Mouse (Mus musculus) frontal cortex, adult (tissue): ENCODE results near the gene Kcne1.

ENCODE experiments used
- ATAC-seq: cut with Nextera tagmentation; 2 replicates; pipeline ENCODE4 v1.9.2; 2017; ENCODE audit warnings: mild to moderate bottlenecking, moderate library complexity, mixed read lengths; ENCODE audit not compliant: low TSS enrichment

Gene Kcne1

DNA sequence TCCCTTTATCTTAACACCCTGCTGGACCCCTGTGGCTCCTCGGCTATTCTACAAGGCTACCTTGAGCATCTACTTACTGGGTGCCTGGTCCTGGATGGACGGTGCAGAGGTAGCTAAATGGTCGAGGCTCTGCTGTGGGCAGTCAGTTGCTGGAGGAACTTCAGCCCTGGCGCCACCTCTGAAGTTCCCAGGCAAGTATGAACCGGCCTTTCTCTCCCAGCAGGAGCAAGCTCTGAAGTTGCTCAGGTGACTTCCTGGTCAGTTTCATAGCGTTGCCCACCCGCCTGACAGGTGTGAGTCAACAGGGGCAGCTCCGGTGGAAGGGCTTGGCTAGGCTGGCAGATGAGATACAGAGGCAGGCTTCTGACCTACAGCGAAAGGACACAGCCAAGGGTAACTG, at the start of gene Kcne1:
Kcne1 (minus strand) TSS at position 240 of the 400 bp plus-strand sequence.
- no peak for ATAC-seq

DNA sequence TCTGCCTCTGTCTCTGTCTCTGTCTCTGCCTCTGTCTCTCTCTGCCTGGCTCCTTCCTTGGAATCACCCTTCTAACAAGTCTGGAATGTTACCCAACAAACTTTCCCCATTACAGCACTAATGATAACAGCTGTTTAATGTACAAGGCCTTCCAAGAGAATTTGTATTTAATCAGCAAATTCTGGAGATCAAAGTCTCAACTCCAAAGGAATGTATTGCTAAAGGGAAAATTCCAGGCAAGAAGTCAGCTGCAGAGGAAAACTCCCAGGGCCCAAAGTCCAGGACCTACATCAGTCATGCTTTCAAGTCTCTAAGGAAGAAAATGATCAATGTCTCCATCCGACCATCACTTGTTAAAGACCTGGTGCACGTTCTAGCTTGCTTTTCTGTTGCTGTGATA, 48.6 kb upstream of the Kcne1 start:
- no peak for ATAC-seq

DNA sequence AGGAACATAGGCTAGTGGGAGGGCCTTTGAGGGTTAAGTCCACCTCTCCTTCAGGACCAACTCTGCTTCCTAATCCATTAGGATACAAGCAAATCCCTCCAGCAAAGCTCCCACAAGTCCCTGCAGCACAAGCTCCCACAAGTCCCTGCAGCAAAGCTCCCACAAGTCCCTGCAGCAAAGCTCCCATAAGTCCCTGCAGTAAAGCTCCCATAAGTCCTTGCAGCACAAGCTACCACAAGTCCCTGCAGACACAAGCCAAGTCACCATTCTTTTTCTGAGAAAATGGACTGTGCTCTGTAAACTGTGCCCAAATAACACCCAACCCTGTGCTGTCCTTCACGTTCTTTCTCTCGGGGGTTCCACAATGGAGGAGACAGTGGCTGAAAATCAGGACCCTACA, 44.9 kb upstream of the Kcne1 start:
- no peak for ATAC-seq

DNA sequence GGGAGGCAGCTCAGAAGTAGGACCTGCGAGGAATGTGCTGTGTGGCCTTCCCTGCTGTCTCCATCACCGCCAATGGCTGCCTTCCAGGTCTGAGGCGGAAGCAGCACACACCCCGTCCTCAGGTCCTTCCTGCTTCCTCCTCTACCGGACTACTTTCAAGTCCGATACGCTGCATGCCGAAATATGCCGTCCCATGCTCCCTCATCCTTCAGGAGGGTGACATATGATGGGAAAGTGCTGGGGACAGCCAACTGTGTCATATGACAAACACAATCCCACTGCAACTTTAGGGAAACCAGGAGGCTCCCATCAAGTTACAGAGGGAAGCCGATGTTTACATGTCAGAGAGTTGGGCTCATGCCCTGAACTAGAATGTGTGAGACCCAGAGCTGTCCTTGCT, 43.8 kb upstream of the Kcne1 start:
- ATAC-seq, result no peak

DNA sequence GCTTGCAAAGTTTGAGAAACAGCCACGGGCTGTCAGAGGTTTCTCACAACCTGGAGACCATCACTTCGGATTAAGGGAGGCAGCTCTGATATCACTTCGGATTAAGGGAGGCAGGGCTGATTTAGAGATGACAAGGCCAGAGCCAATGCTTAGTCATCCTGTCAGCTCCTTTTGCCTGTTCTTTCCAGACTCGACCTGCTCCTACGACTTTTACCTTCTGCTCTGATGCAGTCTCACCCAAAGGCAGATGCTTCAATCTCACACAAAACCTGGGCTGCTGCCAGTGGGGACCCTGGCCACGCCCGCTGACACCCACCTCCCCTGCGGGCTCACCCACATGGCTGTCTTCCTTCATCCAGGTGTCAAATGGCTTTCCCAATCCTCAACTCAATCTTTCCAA, 42.9 kb upstream of the Kcne1 start:
- ATAC-seq, result no peak

DNA sequence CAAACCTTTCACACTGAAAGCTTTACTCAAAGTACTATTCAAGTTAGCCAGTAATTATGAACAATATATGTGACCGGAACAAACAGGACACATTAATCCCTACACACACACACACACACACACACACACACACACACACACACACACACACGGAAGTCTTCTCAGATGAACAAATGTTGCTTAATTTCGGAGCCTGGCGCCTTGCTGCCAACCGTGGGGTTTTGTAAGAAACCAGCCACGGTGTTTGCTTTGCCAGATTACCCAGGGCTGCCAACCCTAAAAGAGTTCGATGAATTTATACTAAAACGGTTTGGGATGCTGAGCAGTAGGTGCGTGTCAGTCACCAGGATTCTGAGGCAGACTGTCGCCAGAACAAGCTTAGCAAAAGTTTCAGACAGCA, 41.9 kb upstream of the Kcne1 start:
- no peak for ATAC-seq

DNA sequence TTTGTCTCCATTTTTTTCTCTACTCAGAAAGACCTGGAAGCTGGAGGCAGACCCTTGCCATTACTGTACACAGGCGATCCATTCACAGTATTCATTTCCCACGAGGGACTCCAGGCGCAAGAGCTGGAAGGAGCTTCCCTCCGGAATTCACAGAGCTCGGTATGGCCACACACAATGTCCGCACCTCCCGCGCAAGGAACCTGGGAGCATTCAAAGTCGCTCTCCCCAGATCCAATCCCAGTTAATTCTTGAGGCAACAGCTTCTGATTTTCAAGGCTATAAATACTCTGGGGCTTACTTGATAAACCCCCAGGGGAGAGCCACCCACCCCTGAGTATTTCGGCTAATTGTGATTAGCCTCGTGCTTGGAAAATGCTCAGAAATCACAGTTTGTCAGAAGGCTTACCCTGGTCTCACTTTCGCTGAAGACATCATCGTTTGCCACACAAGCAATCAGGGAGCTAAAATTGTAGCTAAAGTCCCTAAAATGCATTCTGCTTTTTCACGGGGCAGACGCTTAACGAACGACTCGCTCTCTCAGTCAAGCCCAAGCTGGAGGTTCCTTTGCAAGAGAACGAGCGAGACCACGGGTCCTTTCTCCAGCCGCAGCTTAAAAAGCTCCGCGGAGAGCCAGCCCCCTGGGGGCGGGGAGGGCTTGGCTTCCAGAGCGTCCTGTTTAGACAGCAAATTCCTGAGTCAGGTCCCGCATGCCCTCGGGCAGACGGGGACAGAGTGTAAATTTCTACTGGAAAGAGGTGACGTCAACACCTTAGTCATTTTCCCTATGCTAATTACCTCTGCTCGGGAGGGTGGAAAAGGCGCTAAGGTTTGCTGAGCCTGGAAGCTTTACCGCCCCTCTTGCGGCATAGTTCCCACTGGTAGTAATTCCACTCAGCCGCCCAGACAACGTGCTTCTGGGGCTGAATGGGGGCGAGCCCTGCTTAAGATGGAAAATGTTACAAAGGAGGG, 40.5 kb upstream of the Kcne1 start:
- ATAC-seq, result peak; percentile 74

DNA sequence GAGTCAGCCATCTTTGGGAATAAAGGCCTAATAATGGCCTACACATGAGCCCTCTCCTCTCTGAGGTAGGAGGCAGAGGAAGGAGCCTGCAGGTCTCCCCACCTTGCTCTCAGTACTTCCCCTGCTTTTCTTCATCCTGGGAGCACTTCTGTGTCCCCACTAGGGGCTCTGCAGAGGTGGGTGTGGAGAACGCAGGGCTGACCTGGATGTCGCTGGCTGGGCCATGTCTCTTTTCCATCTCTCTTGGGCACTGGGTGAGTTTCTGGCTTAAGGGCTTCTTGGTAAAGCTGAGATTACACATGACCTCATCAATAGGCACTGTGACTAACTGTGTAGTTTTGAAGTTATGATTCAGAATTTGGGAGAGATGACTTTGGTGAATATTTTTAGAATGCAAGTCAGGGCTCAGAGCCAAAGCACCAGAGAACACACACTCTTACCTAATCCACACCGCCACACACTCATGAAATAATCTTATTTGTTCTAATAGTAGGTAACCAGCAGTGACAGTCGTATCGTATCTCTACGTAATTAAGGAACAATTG, 39.4 kb upstream of the Kcne1 start:
- 0 out of 2 replicates have a peak, but pooled peaks have one; percentile 3 for ATAC-seq

DNA sequence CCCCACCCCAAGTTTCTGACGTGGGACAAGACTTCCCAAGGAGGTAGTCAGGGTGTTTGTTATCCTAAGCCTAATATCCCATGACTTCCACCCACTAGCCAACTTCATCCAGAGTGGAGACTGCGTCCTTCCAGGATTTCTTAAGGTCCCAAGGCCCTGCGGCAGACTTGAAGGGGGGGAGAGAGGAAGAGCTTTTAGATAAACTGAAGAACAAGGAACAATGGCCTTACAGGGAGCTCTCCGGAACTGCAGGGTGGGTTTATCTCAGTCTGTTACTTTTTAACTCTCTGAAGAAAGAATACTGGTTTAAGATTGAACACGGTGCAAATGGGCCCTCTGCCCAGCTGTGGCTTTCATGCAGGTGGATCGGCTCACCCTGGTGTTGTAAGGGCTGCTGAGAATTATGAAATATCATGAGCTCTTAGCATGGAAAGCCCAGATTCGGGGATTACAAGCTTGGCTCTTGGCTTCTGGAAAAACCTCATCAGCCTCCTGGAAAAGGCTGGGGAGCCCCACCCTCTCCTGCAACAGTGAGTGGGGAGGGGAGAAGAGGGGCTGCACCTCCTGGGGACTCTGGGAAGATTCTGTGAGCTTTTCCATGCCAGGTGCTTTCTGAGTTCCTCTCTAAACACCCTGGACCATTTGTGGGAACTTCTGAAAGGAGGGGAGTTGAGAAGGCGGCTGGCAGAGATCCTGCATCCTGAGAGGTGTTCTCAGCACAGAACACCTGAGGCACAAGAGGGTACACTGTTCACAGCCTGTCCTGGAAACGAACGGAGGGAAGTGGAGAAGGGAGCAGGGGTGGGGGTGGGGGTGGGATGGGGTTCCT, 38.7 kb upstream of the Kcne1 start:
- ATAC-seq, result no peak

DNA sequence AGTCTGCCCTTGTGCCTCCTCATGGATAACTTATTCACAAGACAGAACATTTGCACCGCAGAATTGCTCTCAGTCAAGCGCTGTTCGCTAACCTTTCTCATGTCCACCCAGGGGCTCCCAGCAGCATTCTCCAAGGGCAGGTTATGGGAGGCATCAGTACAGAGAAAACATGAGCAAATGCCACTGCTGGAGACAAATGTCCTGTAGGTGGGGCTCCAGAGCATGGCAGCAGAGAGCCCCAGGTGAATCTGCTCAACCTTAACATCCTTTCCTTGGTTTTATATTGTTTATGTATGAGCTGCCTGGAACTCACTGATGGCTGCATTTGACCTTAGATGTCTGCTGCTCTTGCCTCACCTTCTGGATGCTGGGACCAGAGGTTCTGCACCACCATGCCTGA, 34.5 kb upstream of the Kcne1 start:
- no peak for ATAC-seq

DNA sequence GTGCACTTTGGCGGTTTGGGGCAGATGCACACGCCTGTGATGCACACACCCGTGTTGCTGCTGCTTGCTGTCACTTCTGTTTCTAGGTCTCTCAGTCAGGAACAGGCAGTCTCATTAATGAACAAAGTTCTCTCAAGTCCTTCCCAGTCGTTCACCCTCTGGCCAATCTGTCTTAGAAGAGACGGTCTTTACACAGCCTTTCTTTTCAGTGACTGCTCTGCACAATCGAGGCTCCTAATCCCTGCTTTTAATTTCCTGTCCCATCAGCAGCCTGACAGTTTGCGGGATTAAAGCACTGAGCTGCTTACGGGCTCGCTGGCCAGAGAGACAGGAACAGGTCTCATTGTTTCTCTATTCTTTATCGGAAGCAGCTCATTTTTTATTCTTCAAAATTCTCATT, 28.4 kb upstream of the Kcne1 start:
- ATAC-seq, result no peak

DNA sequence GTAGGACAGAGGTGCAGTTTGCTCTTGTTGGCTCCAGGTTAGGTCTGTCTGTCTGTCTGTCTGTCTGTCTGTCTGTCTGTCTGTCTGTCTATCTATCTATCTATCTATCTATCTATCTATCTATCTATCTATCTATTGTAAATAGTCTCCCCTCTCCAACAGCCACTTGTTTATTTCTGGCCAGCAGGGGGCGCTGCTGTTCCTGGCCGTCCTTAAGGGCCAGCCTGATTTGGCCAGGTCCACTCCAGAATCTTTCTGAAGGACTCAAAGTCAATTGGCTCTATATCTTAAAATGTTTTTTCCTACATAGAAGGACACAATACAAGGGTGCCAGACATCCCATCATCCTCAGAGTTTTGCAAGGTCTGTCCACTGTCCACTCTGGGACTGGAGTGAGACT, 25.8 kb upstream of the Kcne1 start:
- no peak for ATAC-seq

DNA sequence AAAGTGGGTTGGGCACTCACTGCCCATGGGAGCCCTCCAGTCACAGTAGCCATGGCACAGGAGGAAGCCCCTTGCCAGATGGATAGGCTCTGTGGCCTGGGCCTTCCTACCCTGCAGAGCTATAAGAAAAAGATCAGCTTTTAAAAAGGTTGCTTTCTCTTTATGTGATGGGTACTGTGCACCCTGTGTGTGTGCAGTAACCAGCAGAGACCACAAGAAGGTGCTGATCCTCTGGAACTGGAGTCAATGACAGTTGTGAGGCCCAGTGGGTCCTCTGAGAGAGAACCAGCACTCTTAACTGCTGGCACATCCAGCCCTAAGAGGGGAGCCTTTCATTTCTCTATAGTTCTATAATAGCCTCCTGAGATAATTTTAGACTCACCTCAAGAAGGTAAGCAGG, 24.1 kb upstream of the Kcne1 start:
- no peak for ATAC-seq

DNA sequence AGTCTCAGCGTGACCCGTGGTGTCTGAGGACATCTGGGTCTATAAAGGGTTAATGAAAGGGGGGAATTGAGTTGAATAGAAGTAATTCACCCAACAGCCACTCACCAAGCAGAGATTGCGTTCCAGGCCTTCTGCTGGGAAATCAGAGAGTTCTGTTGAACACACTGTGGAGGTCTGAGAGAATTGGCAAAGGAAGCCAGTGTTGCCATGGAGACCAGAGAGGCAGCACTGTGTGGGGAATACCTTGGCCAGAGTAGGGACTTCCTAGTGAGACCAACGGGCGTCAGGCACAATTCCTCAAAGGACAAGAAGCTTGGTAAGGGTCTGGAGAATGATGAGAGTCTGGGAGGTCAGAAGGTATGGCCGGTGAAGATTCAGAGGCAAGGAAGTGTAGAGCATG, 23.2 kb upstream of the Kcne1 start:
- ATAC-seq, result peak; percentile 91

DNA sequence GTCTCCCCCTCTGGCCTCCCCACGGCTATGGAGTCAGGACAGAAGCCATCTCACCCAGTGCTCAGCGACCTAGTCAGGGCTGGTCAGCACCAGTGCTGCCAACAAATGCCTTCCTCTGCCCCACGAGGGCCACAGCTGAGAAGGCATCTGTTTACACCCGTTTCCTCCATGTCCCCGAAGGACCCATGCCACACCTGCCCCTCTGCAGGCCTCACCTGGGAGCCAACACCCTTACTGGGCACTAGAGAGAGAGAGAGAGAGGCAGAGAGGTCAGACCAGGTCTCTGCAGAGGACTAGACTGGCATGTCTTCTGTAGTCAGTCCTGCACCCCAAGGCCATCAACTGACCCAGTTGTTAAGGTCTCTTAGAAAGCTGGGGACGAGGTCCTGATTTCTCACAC, 21.8 kb upstream of the Kcne1 start:
- ATAC-seq, result no peak

DNA sequence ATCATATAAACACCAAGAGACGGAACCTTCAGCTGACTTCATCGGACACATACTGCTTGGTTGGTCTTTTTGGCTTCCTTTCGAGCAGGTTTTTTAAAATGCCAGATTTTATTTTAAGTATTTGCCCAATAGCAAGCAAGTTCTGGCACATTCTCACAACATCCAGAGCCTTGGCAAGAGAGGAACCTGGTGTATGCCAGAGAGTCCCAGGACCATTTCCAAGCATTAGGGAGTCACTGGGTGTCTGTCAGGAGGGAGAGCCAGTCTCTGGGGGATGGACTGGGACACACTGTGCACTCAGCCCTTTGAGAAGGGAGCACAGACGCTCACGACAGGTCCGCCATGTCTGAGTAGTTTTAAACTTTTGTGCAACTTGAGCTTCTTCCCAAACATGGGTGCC, 17.7 kb upstream of the Kcne1 start:
- peak; percentile 47; the same call in 1 of the 2 replicates for ATAC-seq

DNA sequence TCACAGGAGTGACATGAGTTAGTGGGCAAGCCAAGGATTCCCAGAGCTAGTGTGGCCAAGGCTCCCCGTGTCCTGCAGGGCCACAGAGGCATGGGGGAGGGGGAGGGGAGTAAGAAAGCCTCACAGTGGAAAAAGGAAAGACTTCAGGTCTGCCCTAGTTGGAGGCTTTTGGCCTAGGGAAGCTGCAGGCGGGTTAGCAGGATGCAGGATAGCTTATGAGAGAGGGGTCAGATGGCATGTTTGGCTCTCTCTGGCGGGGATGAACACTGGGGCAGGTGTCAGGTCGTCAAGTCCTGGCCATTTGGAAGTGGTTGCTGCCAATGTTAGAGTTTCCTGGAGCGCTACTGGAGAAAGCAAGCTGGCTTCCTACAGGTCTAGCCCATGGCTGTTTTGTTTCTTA, 12.4 kb upstream of the Kcne1 start:
- ATAC-seq, result no peak

DNA sequence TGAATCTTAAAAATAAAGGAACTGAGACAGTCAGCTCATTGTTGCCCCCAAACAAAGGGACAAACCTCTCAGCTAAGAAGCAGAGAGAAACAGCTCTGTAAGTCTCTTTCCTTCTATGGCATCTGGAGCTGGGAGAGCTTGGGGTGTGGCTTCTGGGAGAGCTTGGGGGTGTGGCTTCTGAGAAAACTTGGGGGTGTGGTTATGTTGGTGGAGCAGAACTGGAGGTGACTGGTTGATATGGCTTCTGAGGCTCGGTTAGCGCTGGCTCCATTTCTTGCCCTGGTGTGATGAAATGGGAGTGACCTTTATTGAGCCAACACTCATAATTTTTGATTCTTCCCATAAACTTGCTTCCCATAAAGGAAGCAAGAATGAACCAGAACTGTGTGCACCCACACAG, 10.0 kb upstream of the Kcne1 start:
- no peak for ATAC-seq

DNA sequence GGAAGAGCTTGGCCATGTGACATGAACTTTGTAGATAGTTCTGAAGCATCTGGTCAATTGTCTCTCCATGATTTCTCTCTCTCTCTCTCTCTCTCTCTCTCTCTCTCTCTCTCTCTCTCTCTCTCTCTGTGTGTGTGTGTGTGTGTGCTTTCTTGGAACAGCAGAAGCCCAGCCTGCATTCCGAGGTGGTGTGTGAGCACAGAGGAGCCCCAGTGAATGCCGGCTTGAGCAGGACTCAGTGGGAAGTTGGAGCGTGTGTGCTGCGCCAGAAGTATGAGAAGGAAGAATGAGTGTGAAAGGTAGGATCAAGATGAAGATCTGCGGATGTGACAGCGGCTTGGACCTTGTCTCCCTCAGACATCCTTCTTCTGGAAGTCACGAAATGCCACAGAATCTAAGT, 6.2 kb upstream of the Kcne1 start:
- no peak for ATAC-seq

DNA sequence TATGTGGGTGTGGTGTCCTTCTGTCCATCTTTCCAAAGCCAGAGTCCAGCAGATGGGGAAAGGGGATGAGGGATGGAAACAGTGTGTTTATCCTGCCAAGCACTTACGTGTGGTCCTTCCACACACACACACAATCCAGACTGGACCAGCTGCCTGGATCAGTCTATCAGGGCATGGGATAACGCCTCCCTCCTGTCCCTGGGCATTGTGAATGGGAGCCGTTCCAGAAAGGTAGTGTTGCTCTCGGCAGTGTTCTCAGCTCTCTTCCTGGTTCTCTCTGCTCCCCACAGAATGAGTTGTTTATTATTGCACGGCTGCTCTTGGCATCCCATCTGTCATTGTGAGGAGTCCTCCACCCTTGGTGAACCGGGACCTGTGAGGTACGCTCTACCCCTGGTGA, 1.4 kb upstream of the Kcne1 start:
- no peak for ATAC-seq

DNA sequence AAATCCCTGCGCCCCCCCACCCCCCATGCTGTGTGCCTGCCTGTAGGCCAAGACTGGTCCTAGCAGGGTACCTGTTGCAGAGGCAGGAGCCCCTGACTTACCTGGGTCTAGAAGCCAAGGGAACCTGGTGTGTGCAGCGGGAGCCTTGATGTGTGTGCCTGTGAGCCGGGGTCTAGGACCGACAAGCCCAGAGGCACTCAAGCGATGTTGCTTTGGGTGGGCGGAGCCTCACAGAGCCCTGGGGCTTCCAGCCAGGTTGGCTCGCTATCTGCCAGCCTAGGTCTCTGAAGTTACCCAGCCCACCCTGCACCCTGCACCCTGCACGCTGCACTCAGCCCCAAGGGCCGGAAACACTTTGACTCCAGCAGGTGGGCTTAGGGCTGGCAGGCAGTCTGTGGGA, 534 bp downstream of the Kcne1 start:
- ATAC-seq, result no peak

DNA sequence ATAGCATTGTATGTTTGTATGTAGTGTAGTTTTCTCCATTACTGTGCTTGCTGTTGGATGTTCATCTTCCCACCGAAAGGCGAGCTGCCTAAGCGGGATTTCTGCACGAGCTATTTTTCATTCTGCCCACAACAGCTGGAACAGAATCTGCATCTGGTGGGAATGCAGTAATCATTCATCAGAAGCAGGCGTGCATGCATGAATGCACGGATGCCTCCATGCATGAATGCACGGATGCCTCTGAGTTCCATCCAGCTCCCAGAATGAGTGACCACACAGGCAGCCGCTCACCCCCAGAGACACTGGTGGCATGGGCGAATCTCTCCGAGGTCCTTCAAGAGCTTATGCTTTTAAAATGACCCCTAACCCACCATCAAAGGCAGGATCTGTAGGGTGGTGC, 1.7 kb downstream of the Kcne1 start:
- ATAC-seq, result no peak

DNA sequence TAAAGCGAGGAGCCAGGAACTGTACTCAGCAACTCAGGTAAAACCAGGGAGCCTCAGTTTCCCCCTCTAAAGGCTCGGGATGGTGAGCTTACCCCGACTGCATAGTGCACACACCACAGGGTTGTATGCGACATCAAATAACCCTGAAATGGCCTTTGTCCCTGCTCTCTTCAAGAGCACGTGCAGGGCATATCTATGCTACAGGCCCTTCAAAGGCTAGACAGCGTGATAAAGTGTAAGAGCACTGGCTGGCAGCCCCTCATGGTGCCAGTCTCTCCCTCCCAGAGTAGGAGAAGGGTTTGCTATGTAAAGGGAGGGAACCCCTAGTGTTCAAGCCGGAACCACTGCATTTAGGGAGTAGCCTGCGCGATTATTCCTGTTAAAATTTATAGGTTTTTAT, 2.2 kb downstream of the Kcne1 start:
- ATAC-seq, result no peak
